Mouse (Mus musculus) lung, adult 2 months (tissue): ENCODE data around the gene Irf8.

Source experiments
- CTCF ChIP-seq: fragments of 200-500 bp; IDR thresholded peaks from 2 replicates; pipeline ENCODE4 v1.5.1; 2011; ENCODE audit warnings: mild to moderate bottlenecking, low read length, control low read depth; ENCODE audit not compliant: insufficient read depth
- POLR2A ChIP-seq: fragments of 200-500 bp; IDR thresholded peaks from 2 replicates; pipeline ENCODE4 v1.6.1; 2011; ENCODE audit warnings: low read depth, mild to moderate bottlenecking, control low read depth, low read length, borderline replicate concordance; ENCODE audit errors: extremely low read depth

DNA sequence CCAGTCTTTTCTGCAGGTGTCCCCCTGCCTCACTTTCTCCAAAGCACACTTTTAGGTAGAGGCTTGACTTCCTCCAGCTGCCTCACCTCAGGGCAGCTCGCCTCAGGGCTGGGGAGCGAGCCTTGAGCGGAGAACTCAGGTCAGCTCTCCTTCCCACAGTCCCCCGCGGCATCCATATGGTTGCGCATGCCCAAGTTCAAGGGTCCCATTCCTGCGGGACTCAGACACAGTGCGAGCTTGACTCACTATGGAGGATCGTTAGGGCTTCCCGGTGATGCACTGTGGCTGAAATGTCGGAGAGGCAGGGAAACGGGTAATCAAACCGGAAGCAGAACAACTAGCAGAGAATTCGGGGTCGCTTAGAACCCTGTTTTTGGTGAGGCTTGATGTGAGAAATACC lies 31.0 kb upstream of the Irf8 start:
- no peak for TF ChIP-seq POLR2A
- TF ChIP-seq CTCF: no peak
